Mouse (Mus musculus): ENCODE data around the gene Rgma. TPM values are rescaled to one million over a fixed set of nuclear protein-coding genes. Genes with fewer than 3 reads are reported as not detected.

Rgma gene
- polyA plus RNA-seq, 1 experiment from 2014 or later = 0.55 TPM

DNA sequence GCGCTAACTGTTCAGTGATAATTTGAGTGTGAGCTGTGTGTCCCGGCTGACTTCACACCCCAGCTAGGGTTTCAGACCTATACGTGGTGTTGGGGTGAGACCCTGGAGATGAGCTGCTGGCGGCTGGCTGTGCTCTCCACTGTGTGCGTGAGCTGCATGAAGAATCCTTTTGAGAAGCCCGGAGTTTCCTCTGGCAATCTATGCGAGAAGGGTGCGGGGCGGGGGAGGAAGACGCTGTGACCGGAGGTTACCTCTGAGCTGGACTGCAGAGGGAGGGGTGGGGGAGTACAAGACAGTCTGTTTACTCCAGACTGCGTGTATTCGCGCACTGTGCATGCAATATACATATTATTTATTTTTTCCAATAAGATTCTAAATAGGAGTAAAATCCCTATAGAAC lies 582 bp upstream of the Rgma start:
- H3K9me3 ChIP-seq (replicated peaks) = no peaks in the 10 kb centered on the region
- no peak overlapping the region for H3K9ac ChIP-seq
- no peaks in the 10 kb centered on the region for H3K36me3 ChIP-seq
- peaks cover 14% of the 10 kb centered on the region for H3K4me1 ChIP-seq
- H3K4me2 ChIP-seq = peak overlapping the region; percentile 69
- no peak overlapping the region for H3K27ac ChIP-seq
- no peak for ATAC-seq
- 5% methylated on average over 14 of the region's 14 CpGs for WGBS (ENCODE audit: insufficient replicate concordance)
- H3K27me3 ChIP-seq (replicated peaks) = peaks cover 94% of the 10 kb centered on the region
- H3K4me3 ChIP-seq = peak overlapping the region; percentile 50

DNA sequence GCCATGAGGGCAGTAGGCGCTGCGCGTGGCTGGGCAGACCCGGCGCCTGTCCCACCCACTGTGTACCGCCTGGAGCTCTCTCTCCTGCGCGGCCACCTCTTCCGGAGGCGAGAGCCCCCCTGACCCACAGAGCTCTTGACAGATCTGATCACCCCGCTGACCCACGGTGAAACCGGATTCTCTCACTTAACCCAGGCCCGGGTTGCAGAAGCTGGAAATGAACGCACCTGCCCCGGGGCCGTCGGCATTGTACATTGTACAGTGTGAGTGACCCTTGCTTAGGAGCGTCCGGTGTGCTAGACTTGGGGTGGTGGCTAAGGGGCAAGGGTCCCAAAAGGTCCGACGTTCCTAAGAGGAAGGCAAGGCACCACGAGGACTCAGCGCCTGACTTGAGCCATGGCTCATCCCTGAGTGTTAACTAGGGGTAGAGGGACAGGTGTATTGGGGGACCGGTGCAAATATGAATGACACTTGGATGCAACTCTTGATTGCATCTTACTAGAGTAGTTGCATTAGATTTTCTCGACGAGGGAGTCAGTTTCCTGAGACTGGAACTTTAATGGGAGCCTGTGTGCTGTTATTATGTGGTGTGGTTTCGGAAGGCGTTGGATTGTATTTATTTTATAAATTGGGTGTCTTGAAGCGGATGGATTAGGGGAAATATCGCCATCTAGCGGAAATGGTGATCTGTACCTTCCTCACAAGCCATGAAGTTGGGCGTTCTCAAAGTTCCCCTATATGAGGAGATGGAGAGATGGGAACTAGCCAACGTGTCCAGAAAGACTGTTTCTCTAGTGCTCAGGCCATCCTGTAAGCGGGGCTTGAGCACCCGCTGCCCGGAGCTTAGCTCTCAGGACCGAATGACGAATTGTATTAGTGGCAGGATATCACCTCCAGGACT lies 1.0 kb downstream of the Rgma start:
- no peaks in the 10 kb centered on the region for H3K36me3 ChIP-seq

GRCm38 (mm10) chr7:73377307-73377706 lies 2.0 kb downstream of the Rgma start:
- no peak overlapping the region for H3K4me3 ChIP-seq
- no peaks in the 10 kb centered on the region for H3K36me3 ChIP-seq
- H3K4me2 ChIP-seq = no peak overlapping the region
- H3K27me3 ChIP-seq (replicated peaks) = peaks cover 73% of the 10 kb centered on the region
- no peak overlapping the region for H3K9ac ChIP-seq
- H3K27ac ChIP-seq = no peak overlapping the region
- ATAC-seq = no peak
- no peaks in the 10 kb centered on the region for H3K9me3 ChIP-seq (replicated peaks)
- 53% methylated on average over 12 of the region's 12 CpGs for WGBS (ENCODE audit: insufficient replicate concordance)
- H3K4me1 ChIP-seq = peaks cover 14% of the 10 kb centered on the region

More for the DNA sequence above, 1.0 kb downstream of the Rgma start:
- no peaks in the 10 kb centered on the region for H3K9me3 ChIP-seq (replicated peaks)
- H3K4me2 ChIP-seq = peak overlapping the region; percentile 69
- H3K27me3 ChIP-seq (replicated peaks) = peaks cover 83% of the 10 kb centered on the region
- peaks cover 14% of the 10 kb centered on the region for H3K4me1 ChIP-seq
- no peak overlapping the region for H3K9ac ChIP-seq
- no peak overlapping the region for H3K27ac ChIP-seq
- ATAC-seq = no peak
- H3K4me3 ChIP-seq = peak overlapping the region; percentile 50
- WGBS (ENCODE audit: insufficient replicate concordance) = 3% methylated on average over 39 of the region's 39 CpGs

- Histone ChIP-seq H3K4me1 (peaks cover 14% of the 10 kb centered on the region), H3K9me3 (replicated peaks) (no peaks in the 10 kb centered on the region), H3K27ac (no peak overlapping the region), H3K4me2 (no peak overlapping the region), H3K9ac (no peak overlapping the region), H3K36me3 (no peaks in the 10 kb centered on the region), H3K27me3 (replicated peaks) (peaks cover 66% of the 10 kb centered on the region), H3K4me3 (no peak overlapping the region)
- 56% methylated on average over 6 of the region's 6 CpGs for WGBS (ENCODE audit: insufficient replicate concordance)
- no peak for ATAC-seq
Measured at GRCm38 (mm10) chr7:73378034-73378433, 2.7 kb downstream of the Rgma start.

GRCm38 (mm10) chr7:73382843-73383242 lies 7.5 kb downstream of the Rgma start:
- ATAC-seq = no peak
- 59% methylated on average over 7 of the region's 7 CpGs for WGBS (ENCODE audit: insufficient replicate concordance)
- peaks cover 23% of the 10 kb centered on the region for H3K27me3 ChIP-seq (replicated peaks)

GRCm38 (mm10) chr7:73388866-73389265 lies 13.6 kb downstream of the Rgma start:
- 50% methylated on average over 2 of the region's 2 CpGs for WGBS (ENCODE audit: insufficient replicate concordance)
- peaks cover 65% of the 10 kb centered on the region for H3K27me3 ChIP-seq (replicated peaks)

More at GRCm38 (mm10) chr7:73382843-73383242, 7.5 kb downstream of the Rgma start:
- Histone ChIP-seq H3K4me3 (no peak overlapping the region), H3K36me3 (no peaks in the 10 kb centered on the region), H3K9me3 (replicated peaks) (no peaks in the 10 kb centered on the region), H3K9ac (no peak overlapping the region), H3K4me2 (no peak overlapping the region), H3K4me1 (no peaks in the 10 kb centered on the region), H3K27ac (no peak overlapping the region)

DNA sequence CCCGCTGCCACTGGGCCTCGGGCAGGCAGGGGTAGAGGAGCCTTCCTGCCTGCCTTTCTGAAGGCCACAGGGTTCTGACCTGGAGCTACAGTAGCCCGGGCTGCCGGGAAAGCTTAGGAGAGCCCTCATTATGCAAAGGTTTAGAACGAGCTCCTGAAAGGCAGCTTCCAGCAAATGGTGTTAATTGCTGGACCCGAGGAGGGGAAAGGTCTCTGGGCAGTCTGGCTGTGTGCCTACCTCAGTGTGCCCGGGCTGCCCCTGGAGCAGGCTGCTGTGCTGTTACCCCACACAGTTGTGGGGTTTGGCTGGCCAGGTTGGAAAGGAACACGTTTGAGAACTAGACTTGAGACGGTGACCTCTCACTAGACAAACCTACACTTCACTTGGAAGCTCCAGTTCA lies 14.1 kb downstream of the Rgma start:
- Histone ChIP-seq H3K9me3 (replicated peaks) (no peaks in the 10 kb centered on the region), H3K4me1 (no peaks in the 10 kb centered on the region), H3K27me3 (replicated peaks) (peaks cover 71% of the 10 kb centered on the region), H3K4me2 (no peak overlapping the region), H3K4me3 (no peak overlapping the region), H3K27ac (no peak overlapping the region), H3K36me3 (no peaks in the 10 kb centered on the region), H3K9ac (no peak overlapping the region)
- ATAC-seq = no peak
- WGBS (ENCODE audit: insufficient replicate concordance) = 15% methylated on average over 9 of the region's 9 CpGs

More at GRCm38 (mm10) chr7:73388866-73389265, 13.6 kb downstream of the Rgma start:
- Histone ChIP-seq H3K27ac (no peak overlapping the region), H3K4me1 (no peaks in the 10 kb centered on the region), H3K4me3 (no peak overlapping the region), H3K36me3 (no peaks in the 10 kb centered on the region), H3K4me2 (no peak overlapping the region), H3K9ac (no peak overlapping the region), H3K9me3 (replicated peaks) (no peaks in the 10 kb centered on the region)
- ATAC-seq = no peak

- H3K4me2 ChIP-seq = peak overlapping the region; percentile 58; the same call in 1 of the 2 replicates
Measured at GRCm38 (mm10) chr7:73389871-73390294, 14.6 kb downstream of the Rgma start.

GRCm38 (mm10) chr7:73390426-73391001 lies 15.2 kb downstream of the Rgma start:
- no peaks in the 10 kb centered on the region for H3K36me3 ChIP-seq
- H3K4me2 ChIP-seq = peak overlapping the region; percentile 58
- 0 out of 2 replicates have a peak, but pooled peaks have one; percentile 21 for ATAC-seq
- H3K27ac ChIP-seq = no peak overlapping the region
- H3K9ac ChIP-seq = no peak overlapping the region
- 3% methylated on average over 18 of the region's 18 CpGs for WGBS (ENCODE audit: insufficient replicate concordance)
- H3K4me1 ChIP-seq = no peaks in the 10 kb centered on the region
- peaks cover 82% of the 10 kb centered on the region for H3K27me3 ChIP-seq (replicated peaks)
- no peaks in the 10 kb centered on the region for H3K9me3 ChIP-seq (replicated peaks)
- H3K4me3 ChIP-seq = peak overlapping the region; percentile 43; the same call in 1 of the 2 replicates

More at GRCm38 (mm10) chr7:73389871-73390294, 14.6 kb downstream of the Rgma start:
- 5% methylated on average over 15 of the region's 15 CpGs for WGBS (ENCODE audit: insufficient replicate concordance)
- Histone ChIP-seq H3K27ac (no peak overlapping the region), H3K9ac (no peak overlapping the region), H3K4me1 (no peaks in the 10 kb centered on the region), H3K27me3 (replicated peaks) (peaks cover 75% of the 10 kb centered on the region), H3K36me3 (no peaks in the 10 kb centered on the region), H3K9me3 (replicated peaks) (no peaks in the 10 kb centered on the region), H3K4me3 (no peak overlapping the region)
- ATAC-seq = no peak

GRCm38 (mm10) chr7:73391002-73391517 lies 15.8 kb downstream of the Rgma start:
- Histone ChIP-seq H3K27ac (no peak overlapping the region), H3K4me2 (peak overlapping the region; percentile 58), H3K9ac (no peak overlapping the region), H3K27me3 (replicated peaks) (peaks cover 84% of the 10 kb centered on the region), H3K9me3 (replicated peaks) (no peaks in the 10 kb centered on the region), H3K4me1 (no peaks in the 10 kb centered on the region), H3K4me3 (peak overlapping the region; percentile 43), H3K36me3 (no peaks in the 10 kb centered on the region)
- WGBS (ENCODE audit: insufficient replicate concordance) = 1% methylated on average over 19 of the region's 42 CpGs
- ATAC-seq = peak; percentile 70

DNA sequence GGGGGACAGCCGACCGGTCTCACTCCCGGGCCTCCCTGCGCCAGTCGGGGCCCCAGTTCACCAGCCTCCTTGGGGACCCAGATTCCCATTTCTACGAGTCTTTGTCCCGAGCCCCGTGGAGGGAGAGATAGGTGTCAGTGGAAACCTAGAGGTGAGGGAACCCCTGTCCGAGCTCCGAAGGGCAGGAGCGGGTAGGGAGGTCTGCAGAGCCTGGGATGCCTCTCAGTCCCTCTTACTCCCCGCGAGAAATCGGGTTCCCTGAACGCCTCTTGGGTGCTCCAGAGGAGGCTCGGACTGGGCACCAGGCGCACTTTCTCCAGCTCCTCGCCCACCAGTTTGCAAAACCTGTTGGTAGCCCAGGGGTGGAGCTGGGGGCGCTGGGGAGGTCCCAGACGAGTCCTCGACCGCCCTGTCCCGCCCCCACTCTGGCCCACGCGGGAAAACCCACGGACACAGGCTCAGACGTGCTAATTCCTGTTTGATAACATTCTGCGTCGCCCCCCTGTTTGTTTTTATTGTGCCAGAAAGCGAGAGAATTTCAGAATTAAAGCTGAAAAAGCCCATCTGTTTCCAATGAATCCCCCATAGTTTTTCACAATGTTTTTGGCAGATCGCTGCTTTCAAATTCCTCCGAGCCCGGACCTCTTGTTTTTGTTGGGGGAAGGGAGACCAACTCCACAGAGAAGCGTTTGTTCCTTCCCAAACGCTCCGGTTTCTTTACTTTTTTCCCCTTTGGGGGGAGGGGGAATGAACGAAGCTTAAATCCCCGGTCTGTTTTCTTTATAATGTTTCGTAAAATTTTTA lies 16.4 kb downstream of the Rgma start:
- H3K4me3 ChIP-seq = peak overlapping the region; percentile 43
- no peak overlapping the region for H3K9ac ChIP-seq
- no peak for ATAC-seq
- H3K4me1 ChIP-seq = no peaks in the 10 kb centered on the region
- 1% methylated on average over 39 of the region's 39 CpGs for WGBS (ENCODE audit: insufficient replicate concordance)
- peaks cover 91% of the 10 kb centered on the region for H3K27me3 ChIP-seq (replicated peaks)
- H3K9me3 ChIP-seq (replicated peaks) = no peaks in the 10 kb centered on the region
- peak overlapping the region; percentile 58 for H3K4me2 ChIP-seq
- H3K36me3 ChIP-seq = no peaks in the 10 kb centered on the region
- H3K27ac ChIP-seq = no peak overlapping the region

All from liver, embryonic 12.5 days (tissue).